Mouse (Mus musculus) kidney, embryonic 14.5 days (tissue): ENCODE measurements at regions not wholly inside any gene's neighbourhood (a gene's known extent, or its start where the extent isn't known, plus 50 kb on each side); places are given as distances from the start of the nearest gene placed in this dataset.

Experiments
- ATAC-seq: fragments of 200-750 bp; cut with Nextera tagmentation; 2 replicates; pipeline ENCODE4 v1.8.0; 2017; ENCODE audit warnings: moderate number of reproducible peaks, mild to moderate bottlenecking, moderate TSS enrichment, moderate library complexity; ENCODE audit not compliant: low FRiP score, low TSS enrichment
- H3K27ac ChIP-seq: fragments of 300-500 bp; sonication (generic); 2 replicates; pipeline ENCODE4 v1.5.1; 2014; ENCODE audit warnings: low read depth, mild to moderate bottlenecking, low read length, moderate library complexity, mixed read lengths
- H3K27me3 ChIP-seq: fragments of 300-500 bp; sonication (generic); 2 replicates; pipeline ENCODE4 v1.6.1; 2014; ENCODE audit warnings: mild to moderate bottlenecking, low read length; ENCODE audit not compliant: control insufficient read depth, insufficient read depth
- H3K36me3 ChIP-seq: fragments of 300-500 bp; sonication (generic); 2 replicates; pipeline ENCODE4 v1.6.1; 2014; ENCODE audit warnings: low read length, mixed read lengths; ENCODE audit not compliant: control insufficient read depth, insufficient read depth
- H3K4me1 ChIP-seq: fragments of 300-500 bp; sonication (generic); 2 replicates; pipeline ENCODE4 v1.6.1; 2014; ENCODE audit warnings: low read length, mixed read lengths; ENCODE audit not compliant: control insufficient read depth, insufficient read depth
- H3K4me2 ChIP-seq: fragments of 300-500 bp; sonication (generic); replicated peaks from 2 replicates; pipeline ENCODE4 v1.6.1; 2014; ENCODE audit warnings: low read depth, mild to moderate bottlenecking, low read length
- H3K4me3 ChIP-seq: fragments of 300-500 bp; sonication (generic); 2 replicates; pipeline ENCODE4 v1.5.1; 2014; ENCODE audit warnings: mild to moderate bottlenecking, low read length
- H3K9ac ChIP-seq: fragments of 300-500 bp; sonication (generic); 2 replicates; pipeline ENCODE4 v1.6.1; 2014; ENCODE audit warnings: low read depth, mild to moderate bottlenecking, low read length, moderate library complexity
- H3K9me3 ChIP-seq: fragments of 300-500 bp; sonication (generic); 2 replicates; pipeline ENCODE4 v1.6.1; 2016; ENCODE audit warnings: low read length; ENCODE audit not compliant: control insufficient read depth
- WGBS: fragments of 180-500 bp; shearing (Covaris S2); extraction: QIAGEN DNeasy Blood & Tissue Kit; methylation state at CpG from one replicate; pipeline ENCODE4 v1.1.7; 2014; 5-methylcytosine and 5-hydroxymethylcytosine counted together

GRCm38 (mm10) chr11:18370861-18371260 lies 417.2 kb upstream of the Etaa1 start:
- Histone ChIP-seq H3K4me1 (no peaks in the 10 kb centered on the region), H3K27ac (no peak overlapping the region), H3K9ac (no peak overlapping the region), H3K9me3 (no peaks in the 10 kb centered on the region), H3K4me2 (no peak overlapping the region), H3K4me3 (no peak overlapping the region), H3K27me3 (no peaks in the 10 kb centered on the region), H3K36me3 (no peaks in the 10 kb centered on the region)
- WGBS, result 23% methylated on average over 3 of the region's 3 CpGs
- no peak for ATAC-seq

GRCm38 (mm10) chr11:18354866-18355265 lies 401.2 kb upstream of the Etaa1 start:
- H3K27me3 ChIP-seq, result no peaks in the 10 kb centered on the region
- WGBS, result 81% methylated on average over 3 of the region's 3 CpGs
- H3K4me3 ChIP-seq, result no peak overlapping the region
- ATAC-seq, result no peak
- no peak overlapping the region for H3K9ac ChIP-seq
- H3K9me3 ChIP-seq, result no peaks in the 10 kb centered on the region
- H3K4me1 ChIP-seq, result no peaks in the 10 kb centered on the region
- H3K27ac ChIP-seq, result no peak overlapping the region
- no peak overlapping the region for H3K4me2 ChIP-seq
- no peaks in the 10 kb centered on the region for H3K36me3 ChIP-seq

- Histone ChIP-seq H3K9ac (no peak overlapping the region), H3K4me1 (no peaks in the 10 kb centered on the region), H3K4me2 (no peak overlapping the region), H3K27me3 (no peaks in the 10 kb centered on the region), H3K27ac (no peak overlapping the region), H3K4me3 (no peak overlapping the region), H3K36me3 (no peaks in the 10 kb centered on the region), H3K9me3 (no peaks in the 10 kb centered on the region)
- 76% methylated on average over 4 of the region's 4 CpGs for WGBS
- ATAC-seq, result no peak
Observed at GRCm38 (mm10) chr11:18354156-18354555, 400.5 kb upstream of the Etaa1 start.

GRCm38 (mm10) chr11:18347841-18348240 lies 394.2 kb upstream of the Etaa1 start:
- Histone ChIP-seq H3K9ac (no peak overlapping the region), H3K36me3 (no peaks in the 10 kb centered on the region), H3K27me3 (no peaks in the 10 kb centered on the region), H3K4me2 (no peak overlapping the region), H3K4me3 (no peak overlapping the region), H3K27ac (no peak overlapping the region), H3K9me3 (no peaks in the 10 kb centered on the region), H3K4me1 (no peaks in the 10 kb centered on the region)
- no peak for ATAC-seq
- 68% methylated on average over 3 of the region's 3 CpGs for WGBS

- no peak for ATAC-seq
- no peak overlapping the region for H3K4me2 ChIP-seq
- 49% methylated on average over 8 of the region's 8 CpGs for WGBS
- H3K4me3 ChIP-seq, result no peak overlapping the region
- H3K9me3 ChIP-seq, result no peaks in the 10 kb centered on the region
- no peaks in the 10 kb centered on the region for H3K36me3 ChIP-seq
- H3K9ac ChIP-seq, result no peak overlapping the region
- H3K4me1 ChIP-seq, result no peaks in the 10 kb centered on the region
- H3K27me3 ChIP-seq, result no peaks in the 10 kb centered on the region
- H3K27ac ChIP-seq, result no peak overlapping the region
Observed at GRCm38 (mm10) chr11:18313510-18314301, 360.0 kb upstream of the Etaa1 start.

- no peak for ATAC-seq
- Histone ChIP-seq H3K4me1 (no peaks in the 10 kb centered on the region), H3K36me3 (no peaks in the 10 kb centered on the region), H3K27me3 (no peaks in the 10 kb centered on the region), H3K4me2 (no peak overlapping the region), H3K9ac (no peak overlapping the region), H3K9me3 (no peaks in the 10 kb centered on the region), H3K4me3 (no peak overlapping the region), H3K27ac (no peak overlapping the region)
- 62% methylated on average over 2 of the region's 2 CpGs for WGBS
Observed at GRCm38 (mm10) chr11:18296194-18297125, 342.8 kb upstream of the Etaa1 start.

GRCm38 (mm10) chr11:18278585-18279136 lies 325.0 kb upstream of the Etaa1 start:
- Histone ChIP-seq H3K9me3 (no peaks in the 10 kb centered on the region), H3K27me3 (no peaks in the 10 kb centered on the region), H3K9ac (no peak overlapping the region), H3K36me3 (no peaks in the 10 kb centered on the region), H3K4me2 (no peak overlapping the region), H3K27ac (no peak overlapping the region), H3K4me3 (no peak overlapping the region), H3K4me1 (no peaks in the 10 kb centered on the region)
- ATAC-seq, result no peak
- WGBS, result 60% methylated on average over 2 of the region's 2 CpGs

GRCm38 (mm10) chr11:18272392-18272791 lies 318.7 kb upstream of the Etaa1 start:
- no peak overlapping the region for H3K9ac ChIP-seq
- no peak overlapping the region for H3K4me2 ChIP-seq
- ATAC-seq, result no peak
- no peaks in the 10 kb centered on the region for H3K4me1 ChIP-seq
- no peaks in the 10 kb centered on the region for H3K36me3 ChIP-seq
- no peak overlapping the region for H3K4me3 ChIP-seq
- H3K27ac ChIP-seq, result no peak overlapping the region
- no peaks in the 10 kb centered on the region for H3K27me3 ChIP-seq
- no peaks in the 10 kb centered on the region for H3K9me3 ChIP-seq
- 70% methylated on average over 1 of the region's 1 CpGs for WGBS

GRCm38 (mm10) chr11:18266161-18266560 lies 312.5 kb upstream of the Etaa1 start:
- H3K27me3 ChIP-seq, result no peaks in the 10 kb centered on the region
- no peak for ATAC-seq
- H3K36me3 ChIP-seq, result no peaks in the 10 kb centered on the region
- 96% methylated on average over 2 of the region's 2 CpGs for WGBS
- no peak overlapping the region for H3K9ac ChIP-seq
- no peak overlapping the region for H3K4me3 ChIP-seq
- H3K9me3 ChIP-seq, result no peaks in the 10 kb centered on the region
- no peak overlapping the region for H3K4me2 ChIP-seq
- H3K4me1 ChIP-seq, result no peaks in the 10 kb centered on the region
- H3K27ac ChIP-seq, result no peak overlapping the region
